Mouse (Mus musculus): ENCODE results near the gene Ap5z1.

Ap5z1 gene

DNA sequence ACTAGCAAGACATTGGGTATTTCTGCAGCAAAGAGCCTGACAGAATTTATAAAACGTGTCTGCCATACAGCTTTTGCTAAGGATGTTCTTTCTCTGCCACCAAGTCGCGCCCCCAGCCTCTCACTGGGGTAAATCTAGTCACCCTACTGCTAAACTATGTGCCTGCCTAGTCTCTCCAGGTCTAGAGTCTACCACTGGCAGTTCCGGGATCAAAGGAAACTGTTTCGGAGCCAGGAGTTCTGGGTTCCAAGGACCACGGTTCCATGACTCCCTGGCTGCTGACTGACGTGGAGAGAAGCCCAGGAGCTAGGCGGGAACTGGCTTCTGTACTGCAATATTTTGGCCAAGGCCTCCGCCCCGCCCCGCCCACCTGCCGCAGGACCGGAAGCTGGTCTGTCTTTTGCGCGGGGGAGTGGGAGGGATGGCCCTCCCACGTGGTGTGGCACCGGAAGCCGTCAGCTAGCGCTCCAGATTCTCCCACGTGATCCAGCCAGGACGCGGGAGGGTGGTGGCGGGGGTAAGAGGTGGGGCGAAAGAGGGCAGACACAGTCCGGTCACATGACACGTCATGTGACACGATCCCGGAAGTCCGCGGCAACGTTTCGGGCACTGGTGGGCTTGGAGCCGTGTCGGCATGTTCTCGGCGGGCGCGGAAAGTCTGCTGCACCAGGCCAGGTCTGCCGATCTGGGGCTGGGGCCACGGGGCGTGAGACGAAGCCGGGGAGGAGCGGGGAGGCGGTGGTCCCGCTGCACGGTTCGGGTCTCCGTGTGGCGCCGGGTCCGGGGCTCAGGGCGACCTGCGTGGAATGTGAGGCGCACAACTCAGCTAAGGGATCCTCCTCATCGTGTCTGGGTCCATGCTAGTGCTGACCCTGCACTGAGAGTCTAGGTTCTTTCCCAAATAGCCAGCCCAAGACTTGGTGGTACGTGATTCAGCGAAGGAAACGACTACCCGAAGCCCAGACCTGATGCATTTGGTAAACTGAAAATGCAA, at the start of gene Ap5z1:
Gene Ap5z1 (plus strand): TSS at position 484 of the 994 bp plus-strand sequence.
- DNase-seq: peak; percentile 96

DNA sequence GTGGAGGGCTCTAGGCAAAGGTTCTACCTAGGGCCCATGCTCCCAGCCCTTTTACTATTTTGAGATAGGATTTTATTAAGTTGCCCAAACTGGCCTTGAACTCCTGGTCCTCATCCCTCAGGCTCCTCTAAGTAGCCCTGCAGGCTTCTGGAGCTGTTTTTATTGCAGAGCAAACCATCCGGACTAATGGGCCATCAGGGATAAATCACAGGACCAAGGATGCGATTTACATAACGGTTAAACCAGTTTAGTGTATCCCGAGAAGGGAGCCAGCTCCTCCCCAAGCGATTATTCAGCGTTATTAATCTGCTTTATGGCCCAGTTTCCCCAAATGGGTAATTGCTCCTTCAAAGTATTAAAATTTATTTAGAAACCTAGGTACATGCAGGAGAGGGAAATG, 48.3 kb upstream of the Ap5z1 start:
- DNase-seq: no peak

DNA sequence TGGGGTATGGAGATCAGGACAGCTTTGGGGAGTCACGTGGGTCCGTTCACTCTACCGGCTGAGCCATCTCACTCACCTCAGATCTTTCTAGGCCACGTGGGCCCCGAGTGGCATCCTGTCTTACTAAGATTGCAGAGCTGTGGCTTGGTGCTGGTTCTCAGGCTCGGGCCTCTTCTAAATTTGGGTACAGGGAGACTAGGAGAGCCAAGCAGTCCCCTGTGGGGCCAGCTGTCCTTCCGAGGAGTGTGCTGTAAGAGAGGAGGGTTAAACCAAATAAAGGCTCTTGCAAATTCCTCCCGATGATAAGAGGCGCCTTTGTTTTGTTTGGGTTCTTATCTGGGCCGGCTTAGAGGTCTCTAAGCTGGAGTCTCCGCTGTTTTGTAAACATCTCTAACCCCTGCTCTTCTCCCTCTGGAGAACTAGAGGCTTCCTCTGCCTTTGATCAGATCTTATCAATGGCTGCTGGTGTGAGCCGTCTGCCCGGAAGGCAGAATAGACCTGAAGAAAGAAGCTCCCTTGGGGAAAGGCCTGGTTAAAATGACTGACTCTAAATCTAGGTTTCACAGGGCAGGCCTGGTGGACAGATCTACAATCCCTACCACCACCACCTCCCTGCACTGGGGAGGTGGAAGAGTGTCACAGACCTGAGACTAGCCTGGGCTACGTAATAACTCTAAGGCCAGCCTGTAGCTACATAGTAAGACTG, 47.5 kb upstream of the Ap5z1 start:
- no peak for DNase-seq

DNA sequence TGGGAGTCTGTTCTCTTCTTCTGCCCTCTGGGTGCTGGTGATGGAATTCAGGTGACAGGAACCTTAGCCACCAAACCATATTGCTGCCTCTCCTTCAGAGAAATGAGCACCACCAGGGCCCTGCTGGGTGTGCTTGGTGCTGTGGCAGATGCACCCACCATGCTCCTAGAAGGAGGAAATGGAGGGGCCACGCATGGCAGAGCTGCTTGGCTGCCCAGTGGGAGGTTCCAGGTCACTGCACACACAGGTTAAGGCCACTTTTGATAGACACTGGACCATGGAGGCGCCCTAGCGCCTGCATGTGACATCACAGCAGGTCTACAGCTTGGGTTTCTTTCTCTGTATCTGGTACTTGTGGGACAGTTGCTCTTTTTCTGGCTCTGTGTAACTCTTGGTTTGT, 46.6 kb upstream of the Ap5z1 start:
- no peak for DNase-seq

DNA sequence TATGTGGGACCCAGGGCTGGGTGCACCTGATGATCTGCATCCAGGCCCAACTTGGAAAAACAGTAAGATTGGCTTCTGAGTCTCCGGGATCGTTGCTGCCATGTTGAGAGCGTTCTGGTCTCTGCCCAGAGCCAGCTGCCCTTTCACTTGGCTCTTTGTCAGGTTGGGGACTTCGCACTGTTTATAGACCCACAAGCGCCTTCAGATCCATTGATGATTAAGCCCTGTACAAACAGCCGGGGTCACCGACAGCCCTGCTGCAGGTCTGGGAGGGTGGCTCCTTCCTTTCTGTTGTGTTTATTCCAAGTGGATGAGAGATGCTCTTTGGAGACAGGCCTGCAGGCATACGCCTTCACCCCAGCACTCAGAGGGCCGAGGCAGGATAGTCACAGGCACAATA, 45.9 kb upstream of the Ap5z1 start:
- peak; percentile 60 for DNase-seq

DNA sequence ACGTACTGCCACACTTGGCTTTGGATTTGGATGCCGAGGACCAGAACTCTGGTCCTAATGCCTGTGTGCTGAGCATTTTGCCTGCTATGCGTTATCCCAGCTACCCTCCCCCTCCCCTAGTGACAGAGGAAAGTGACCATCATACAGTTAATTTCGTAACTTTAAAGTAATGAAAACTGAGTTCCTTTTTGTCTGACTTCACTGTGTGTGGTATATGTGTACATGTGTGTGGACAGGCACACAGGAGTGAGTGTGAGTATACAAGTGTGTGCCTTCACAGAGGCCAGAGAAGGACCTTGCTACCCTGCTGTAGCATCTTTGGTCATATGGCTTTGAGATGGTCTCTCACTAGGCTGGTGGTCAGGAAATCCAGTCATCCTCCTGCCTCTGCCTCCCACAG, 45.3 kb upstream of the Ap5z1 start:
- no peak for DNase-seq

DNA sequence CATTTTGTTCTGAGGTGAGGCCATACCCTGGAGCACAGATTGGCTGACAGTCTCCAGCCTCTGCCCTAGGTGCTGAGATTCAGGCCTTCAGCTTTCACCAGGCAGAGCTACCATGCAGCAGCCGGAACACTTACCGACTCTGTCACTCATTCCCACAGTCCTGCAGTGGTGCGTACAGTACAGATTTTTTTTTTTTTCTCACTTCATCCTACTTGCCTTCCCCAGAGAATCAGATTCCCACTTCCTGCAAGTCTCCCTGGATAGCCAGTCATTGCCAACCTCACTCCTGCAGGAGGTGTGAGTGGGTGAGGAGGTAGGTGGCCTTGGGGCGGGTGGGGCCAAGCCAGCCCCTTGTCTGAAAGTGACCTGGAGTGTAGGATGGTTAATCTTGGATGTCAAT, 43.4 kb upstream of the Ap5z1 start:
- DNase-seq: no peak

DNA sequence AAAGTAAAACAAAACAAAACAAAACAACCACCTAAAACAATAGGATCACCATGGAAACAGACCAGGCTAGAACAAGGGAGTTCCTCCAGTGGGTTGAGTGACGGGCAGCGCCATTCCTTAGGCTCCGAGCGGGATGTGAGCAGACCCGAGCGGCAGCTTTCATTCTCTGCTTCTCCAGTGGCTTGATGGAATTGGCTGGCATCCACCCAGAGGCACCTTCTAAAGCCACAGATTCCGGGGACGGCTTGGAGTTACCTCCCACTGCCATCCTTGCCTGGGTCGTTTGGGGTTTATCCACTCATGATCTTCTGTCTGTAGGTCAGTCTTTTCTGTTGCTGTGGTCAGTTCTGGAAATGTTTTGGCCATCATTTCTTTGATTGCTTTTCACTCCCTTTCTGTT, 42.8 kb upstream of the Ap5z1 start:
- no peak for DNase-seq

DNA sequence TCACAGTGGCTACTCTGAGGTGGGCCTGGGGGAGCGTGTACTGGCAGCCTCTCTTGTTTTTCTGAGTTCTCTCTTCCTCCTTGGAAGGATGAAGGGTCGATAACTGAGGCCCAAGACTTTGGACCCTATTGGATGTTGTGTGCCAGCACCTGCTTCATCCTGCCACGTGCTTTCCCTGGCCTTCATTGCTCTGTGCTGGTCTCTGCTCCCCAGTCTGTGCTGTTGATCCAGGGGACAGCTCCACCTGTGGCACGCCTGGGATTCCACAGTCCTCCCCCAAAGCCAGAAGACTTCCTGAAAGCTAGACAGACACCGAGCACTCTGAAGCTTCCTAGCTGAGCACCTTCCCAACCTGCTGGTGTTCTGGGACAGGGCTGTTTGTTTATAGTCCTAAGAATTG, 41.9 kb upstream of the Ap5z1 start:
- peak; percentile 60 for DNase-seq

DNA sequence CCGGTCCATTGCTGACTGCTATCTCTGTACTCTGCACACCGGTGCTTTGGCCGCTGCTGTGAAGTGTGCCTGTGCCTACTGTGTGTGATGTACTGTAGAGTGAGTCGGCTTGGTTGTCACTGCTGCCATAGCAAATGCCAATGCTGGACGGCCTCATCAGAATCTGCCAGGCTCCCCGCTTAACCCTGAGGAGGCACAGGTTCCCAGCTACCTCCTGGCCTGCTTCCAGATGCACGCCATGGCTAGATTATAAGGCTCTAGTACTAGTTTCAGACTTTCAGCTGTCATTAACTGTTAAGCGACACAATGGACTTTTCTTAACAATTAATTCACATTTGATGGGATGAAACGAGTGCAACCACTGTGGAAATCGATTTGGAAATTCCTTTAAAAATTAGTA, 40.6 kb upstream of the Ap5z1 start:
- DNase-seq: no peak

DNA sequence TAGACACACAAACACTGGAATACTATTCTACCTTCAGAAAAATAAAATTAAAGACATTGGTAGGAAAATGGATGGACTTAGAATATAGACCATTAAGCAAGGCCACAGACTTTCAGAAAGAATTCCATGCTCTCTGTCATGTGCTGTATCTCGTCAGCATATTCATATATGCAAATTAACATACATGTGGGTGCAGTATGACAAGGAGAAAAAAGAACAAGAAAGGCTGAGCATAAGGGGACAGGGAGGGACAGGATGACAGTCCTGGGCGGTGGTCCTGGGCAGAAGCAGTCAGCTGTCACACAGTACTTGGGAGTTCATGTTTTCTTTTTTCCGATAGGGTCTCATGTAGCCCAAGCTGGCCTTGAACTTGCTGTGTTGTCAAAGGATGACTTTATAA, 40.0 kb upstream of the Ap5z1 start:
- no peak for DNase-seq

DNA sequence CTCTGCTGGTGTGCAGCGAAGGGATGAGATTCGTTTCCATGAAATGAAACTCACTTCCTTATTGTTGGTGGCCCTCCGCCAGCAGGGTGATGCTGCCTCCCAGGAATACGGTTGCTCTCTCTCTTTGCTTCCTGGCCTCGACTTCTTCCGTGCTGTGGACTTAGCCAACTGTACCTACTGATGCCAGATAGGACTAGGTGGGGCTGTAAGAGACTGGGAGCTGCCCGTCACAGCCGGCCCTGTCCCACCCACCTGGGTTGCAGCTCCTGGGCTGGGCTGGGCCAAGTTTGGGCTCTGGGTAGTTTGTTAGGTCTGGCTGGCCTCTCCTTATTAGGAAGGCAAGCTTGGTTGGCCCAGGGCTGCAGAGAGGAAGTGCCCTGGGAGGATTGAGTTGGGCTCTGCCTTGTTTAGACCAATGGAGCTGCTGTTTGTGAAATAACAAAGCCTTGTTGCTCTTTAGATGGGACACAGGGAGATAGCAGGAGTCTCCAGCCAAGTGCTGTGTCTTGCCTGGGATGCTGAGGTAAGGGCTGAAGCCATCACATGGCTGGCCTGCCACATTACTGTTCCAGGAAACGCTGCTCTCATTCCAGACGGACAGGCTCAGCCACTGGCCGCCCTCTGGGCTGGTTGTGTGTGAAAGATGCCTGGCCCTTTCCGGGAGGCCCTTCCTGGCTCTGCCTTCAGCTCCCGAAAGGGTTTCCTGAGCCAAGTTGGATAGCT, 39.0 kb upstream of the Ap5z1 start:
- DNase-seq: peak; percentile 82

DNA sequence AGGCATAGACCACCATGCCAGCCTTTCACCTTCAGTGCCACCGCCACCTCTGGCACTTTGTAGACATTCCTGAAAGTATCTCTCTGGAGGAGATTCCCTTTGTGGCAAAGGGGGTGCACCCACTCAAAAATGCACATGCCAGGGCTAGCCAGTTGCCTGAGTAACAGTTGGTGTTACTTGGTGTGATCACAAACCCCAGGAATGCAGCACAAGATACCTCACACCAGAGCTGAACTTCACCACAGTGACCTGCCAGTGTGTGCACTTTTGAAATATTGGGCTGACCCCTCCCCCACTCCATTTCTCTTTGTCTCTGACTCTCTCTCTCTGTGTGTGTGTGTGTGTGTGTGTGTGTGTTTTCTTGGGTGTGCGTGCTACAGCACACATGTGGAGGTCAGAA, 37.3 kb upstream of the Ap5z1 start:
- DNase-seq: no peak

DNA sequence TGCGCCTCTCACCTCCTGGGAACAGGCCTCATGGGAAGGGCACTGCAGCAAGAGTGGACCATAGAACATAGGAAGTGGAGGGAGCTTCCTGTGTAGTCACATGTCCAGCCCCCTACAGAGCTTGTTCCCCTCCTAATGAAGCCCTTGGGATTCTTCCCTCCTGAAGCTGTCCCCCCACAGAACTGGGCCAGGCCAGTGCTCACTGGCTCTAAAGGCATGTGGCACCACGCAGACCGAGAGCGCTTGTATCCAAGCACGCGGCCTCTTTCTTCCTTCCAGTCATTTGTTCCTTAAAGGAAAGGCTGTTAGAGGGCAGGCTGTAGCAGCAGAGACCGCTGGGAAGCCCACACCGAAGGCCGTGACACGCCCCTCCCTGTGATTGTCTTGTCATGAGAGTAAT, 35.9 kb upstream of the Ap5z1 start:
- no peak for DNase-seq

DNA sequence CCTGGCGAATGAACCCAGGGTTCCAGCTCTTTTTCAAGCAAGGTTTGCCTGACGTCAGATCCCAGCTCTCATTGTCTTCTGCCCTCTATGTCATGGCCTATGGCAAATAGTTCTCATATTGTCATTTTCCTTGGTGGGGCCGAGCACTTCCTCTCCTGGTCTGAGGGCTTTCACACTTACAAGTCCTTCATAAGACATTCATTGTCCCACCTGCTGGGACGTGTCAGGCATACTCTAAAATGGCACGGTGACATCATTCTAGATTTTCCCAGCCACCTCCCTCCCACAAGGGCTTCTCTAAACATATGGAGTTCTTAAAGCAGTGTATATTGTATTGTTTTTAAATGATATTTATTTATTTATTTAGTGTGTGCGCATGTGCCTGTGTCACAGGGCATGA, 35.1 kb upstream of the Ap5z1 start:
- DNase-seq: no peak

DNA sequence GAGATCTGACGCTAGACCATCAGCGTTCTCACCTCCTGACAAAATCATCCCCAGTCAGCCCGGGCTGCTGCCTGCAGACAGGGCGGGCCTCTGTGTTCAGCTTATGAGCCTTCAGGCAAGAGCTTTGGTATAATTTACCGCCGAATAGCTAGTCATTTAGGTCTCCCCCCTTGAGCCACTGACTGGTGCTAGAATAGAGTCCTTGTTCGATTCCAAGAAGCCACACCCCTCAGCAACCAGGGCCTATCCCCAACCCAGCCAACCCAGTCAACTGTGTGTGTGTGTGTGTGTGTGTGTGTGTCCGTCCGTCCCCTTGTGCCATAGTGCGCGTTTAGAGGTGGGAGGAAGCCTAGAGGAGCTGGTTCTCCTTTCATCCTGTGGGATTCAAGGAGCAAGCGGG, 32.7 kb upstream of the Ap5z1 start:
- no peak for DNase-seq

DNA sequence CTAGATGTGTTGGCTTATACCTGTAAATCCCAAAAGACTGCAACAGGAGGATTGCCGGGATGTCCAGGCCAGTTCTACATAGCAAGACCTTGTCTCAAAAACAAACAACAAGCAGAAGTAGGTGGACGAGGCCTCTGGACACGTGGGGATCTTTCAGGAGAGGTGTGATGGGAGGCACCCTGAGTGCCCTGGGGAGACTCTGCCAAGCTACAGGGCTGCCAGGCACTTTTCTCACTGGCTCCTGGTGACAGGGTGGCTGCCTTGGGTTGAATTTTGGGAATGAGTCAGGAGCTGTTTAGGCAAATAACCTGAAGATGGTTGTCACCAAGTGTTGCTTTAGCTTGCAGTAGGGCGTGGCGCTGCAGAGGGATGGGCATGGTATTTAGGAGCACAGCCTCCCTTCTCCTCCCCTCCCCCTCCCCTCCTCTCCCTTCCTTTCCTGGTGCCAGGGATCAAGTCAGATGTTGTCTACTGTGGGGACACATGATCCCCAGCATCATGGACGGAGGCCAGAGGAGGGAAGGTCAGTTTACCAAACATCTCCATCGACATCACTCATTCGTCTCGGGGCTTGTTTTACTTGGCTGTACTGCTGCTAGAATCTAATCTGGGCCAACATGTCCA, 31.8 kb upstream of the Ap5z1 start:
- no peak for DNase-seq

DNA sequence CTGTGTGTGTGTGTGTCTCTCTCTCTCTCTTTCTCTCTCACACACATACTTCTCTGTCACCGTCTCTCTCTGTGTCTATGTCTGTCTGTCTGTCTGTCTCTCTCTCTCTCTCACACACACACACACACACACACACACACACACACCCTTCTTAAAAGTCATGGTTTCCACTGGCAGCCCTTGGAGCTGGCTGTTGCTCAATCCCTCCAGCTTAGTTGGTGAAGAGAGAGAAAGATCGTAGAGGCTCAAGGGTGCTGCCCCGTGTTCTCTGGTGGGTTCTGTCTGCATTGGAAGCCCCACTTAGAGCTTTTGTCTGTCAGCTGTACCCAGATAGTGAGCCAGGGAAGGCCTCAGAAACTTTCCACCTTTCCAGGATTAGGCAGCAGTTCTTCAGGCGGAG, 31.0 kb upstream of the Ap5z1 start:
- DNase-seq: no peak

DNA sequence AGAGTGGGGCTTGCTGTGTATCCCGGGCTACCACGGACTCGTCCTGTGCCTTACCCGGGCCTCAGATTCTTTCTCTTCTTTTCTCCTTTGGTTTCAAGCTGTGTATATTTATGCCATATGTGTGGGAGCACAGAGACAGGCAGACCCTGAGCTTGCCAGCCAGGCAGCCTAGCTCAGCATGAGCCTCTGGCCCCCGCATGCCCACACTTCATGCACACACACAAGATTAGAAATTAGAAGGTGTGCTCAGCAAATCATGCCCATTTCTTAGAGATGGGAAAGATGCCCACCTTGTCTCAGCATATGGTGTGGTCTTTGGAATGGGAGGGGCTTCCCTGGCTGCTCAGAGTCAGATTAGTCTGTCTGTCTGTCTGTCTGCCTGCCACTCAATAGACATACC, 29.7 kb upstream of the Ap5z1 start:
- DNase-seq: no peak

DNA sequence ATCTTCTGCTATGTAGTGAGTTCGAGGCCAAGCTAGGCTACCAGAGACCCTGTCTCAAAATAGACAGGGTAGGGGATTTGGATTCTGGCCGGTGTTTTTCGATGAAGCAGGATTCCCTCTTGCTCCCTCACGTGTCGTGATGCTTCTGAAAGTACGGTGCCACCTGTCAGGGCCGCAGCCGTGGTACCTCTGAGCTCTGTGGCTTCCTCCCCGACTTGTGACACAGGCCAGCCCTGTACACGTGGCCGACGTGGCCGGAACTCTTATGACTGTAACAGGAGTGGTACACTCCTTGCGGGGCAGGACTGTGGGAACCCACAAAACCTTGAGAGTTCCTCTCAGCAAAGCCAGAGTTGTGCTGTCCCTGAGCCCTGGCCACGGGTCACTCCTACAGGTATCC, 28.0 kb upstream of the Ap5z1 start:
- DNase-seq: no peak

DNA sequence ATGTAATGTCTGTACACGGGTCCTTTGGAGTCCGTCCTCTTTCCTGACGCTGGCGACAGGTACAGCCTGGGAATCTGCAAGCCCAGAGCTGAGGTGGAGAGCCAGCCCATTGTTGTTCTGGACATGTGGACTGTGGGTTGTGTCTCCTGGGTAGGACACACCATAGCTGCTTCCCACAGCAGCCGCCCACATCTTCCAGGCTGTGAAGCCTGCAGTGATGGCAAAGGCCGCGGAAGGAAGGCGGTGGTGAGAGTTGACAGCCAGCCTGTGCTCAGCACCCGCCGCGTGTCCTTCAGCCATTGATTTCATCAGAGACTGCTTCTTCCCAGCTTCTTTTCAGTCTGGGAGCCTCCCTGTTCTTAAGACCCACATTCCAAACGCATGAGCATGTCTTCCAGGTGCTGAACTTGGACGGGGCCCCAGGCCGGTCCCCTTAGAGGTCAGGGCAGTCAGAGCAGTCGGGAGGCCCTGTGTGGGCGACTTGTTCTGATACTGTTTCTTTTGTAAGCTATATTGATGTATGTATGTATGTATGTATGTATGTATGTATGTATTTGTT, 25.3 kb upstream of the Ap5z1 start:
- no peak for DNase-seq

DNA sequence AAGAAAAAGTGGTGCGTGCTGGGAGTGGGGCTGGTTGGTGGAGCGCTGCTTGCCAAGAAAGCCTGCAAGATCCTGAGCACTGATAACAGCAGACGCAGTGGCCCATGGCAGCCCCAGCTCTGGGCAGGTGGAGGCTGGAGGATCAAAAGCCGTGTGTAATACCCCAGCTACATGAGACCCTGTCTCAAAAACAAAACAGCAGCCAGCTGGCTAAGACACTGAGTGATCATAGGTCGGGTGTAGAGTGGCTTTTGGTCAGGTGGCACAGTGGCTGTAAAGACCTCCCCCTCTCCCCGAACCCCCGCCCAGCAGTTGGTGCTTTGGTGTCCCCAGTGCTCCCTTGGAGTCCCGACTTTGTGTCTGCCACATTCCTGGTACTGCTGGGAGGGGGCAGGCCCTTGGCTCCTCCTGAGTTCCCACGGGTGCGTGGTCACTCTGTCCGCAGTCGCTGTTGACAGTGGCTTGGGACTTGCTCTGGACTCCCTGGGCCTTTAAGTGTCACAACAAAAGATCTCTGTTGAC, 23.8 kb upstream of the Ap5z1 start:
- DNase-seq: no peak

All from kidney, adult 11 months (tissue).